Mouse (Mus musculus): ENCODE measurements around the gene Trappc1.

Gene Trappc1

GRCm38 (mm10) chr11:69369990-69370816, 46.4 kb downstream of the Trappc1 start:
- no peak for DNase-seq

GRCm38 (mm10) chr11:69370817-69371215, 47.0 kb downstream of the Trappc1 start:
- DNase-seq: no peak

- no peak for DNase-seq
Observed at GRCm38 (mm10) chr11:69371601-69372000, 47.8 kb downstream of the Trappc1 start.

- peak; percentile 91 to 94 for DNase-seq
Observed at GRCm38 (mm10) chr11:69372056-69372779, 48.4 kb downstream of the Trappc1 start.

- peak in 1 of 2 experiments; percentile 33 for DNase-seq
Observed at GRCm38 (mm10) chr11:69372780-69373170, 49.0 kb downstream of the Trappc1 start.

GRCm38 (mm10) chr11:69373223-69373965, 49.6 kb downstream of the Trappc1 start:
- DNase-seq: no peak
